Mouse (Mus musculus): ENCODE data around the gene Mrpl48. TPM values are rescaled to one million over a fixed set of nuclear protein-coding genes. Genes with fewer than 3 reads are reported as not detected.
"Not testable (repeated sequence)": the region's sequence is repeated elsewhere in the genome, so short reads cannot be mapped to it uniquely, and the experiment has no call there.

Gene Mrpl48
- polyA plus RNA-seq, 1 experiment from 2014 or later, result 89.2 TPM

DNA sequence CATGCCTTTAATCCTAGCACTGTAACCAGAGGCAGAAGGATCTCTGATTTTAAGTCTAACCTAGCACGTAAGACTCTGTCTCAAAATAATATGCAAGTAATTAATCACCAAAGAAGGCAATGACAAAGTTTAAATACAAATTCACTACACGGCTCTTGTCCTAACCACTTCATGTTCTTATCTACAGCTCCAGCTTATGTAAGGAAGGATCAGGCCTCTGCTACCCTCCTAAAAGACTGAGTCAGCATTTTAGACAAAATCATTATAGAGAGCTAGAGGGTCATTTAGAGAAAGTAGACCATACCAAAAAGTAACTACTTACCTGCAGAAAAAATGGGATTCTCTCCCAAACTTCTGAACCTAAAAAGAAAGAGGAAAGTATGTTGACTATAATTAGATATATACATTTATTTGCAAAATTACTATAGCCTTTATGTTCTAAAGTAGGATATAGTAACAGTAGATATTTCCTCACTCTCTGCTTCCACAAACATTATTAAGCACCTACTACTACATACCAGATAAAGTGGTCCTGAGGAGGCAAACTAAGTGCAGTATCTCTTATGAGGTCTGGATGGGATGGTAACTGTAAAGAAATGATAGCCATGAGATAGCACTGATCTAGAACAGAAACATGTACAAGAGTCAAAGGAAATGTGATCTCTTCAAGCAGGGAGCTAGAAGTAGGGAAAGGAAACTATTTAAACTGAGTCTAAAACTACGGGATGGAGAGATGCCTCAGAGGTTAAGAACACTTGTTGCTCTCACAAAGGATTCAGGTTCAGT, 37.0 kb downstream of the Mrpl48 start:
- 80% methylated on average over 3 of the region's 3 CpGs for WGBS
- no peaks in the 10 kb centered on the region for H3K4me1 ChIP-seq (ENCODE audit: control insufficient read depth, insufficient read depth, low read length)
- no peak overlapping the region for H3K4me3 ChIP-seq (ENCODE audit: low read length)
- H3K9ac ChIP-seq (ENCODE audit: low read depth, low read length), result no peak overlapping the region
- no peaks in the 10 kb centered on the region for H3K9me3 ChIP-seq (ENCODE audit: control insufficient read depth, low read length)
- H3K27me3 ChIP-seq (replicated peaks; ENCODE audit: control insufficient read depth, insufficient read depth, low read length), result no peaks in the 10 kb centered on the region
- H3K27ac ChIP-seq (ENCODE audit: low read length), result no peak overlapping the region
- no peak overlapping the region for H3K4me2 ChIP-seq (ENCODE audit: low read depth, low read length)
- ATAC-seq, result no peak
- no peaks in the 10 kb centered on the region for H3K36me3 ChIP-seq (ENCODE audit: control insufficient read depth, insufficient read depth, low read length)

DNA sequence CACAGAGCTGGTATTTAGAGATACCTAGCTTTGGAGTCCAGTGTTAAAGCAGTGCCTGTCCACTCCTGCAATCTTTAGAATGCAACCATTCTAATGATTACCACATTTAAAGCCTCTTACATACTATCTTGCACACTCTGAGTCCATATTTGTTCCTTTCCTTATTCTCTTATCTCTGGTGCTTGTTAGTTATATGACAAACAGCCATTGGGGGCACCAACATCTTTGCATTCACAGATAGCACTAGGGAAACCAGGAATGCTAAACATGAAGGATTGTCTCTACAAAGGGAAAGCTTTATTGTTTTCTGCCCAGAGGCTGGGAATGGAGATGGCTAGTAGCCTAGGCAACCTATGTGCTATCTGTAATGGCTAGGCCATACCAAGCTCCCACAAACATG, 38.2 kb downstream of the Mrpl48 start:
- H3K36me3 ChIP-seq (ENCODE audit: control insufficient read depth, insufficient read depth, low read length), result no peaks in the 10 kb centered on the region
- no peak for ATAC-seq
- H3K9me3 ChIP-seq (ENCODE audit: control insufficient read depth, low read length), result no peaks in the 10 kb centered on the region
- H3K27ac ChIP-seq (ENCODE audit: low read length), result no peak overlapping the region
- H3K9ac ChIP-seq (ENCODE audit: low read depth, low read length), result no peak overlapping the region
- no peak overlapping the region for H3K4me2 ChIP-seq (ENCODE audit: low read depth, low read length)
- no peak overlapping the region for H3K4me3 ChIP-seq (ENCODE audit: low read length)
- no peaks in the 10 kb centered on the region for H3K4me1 ChIP-seq (ENCODE audit: control insufficient read depth, insufficient read depth, low read length)
- no peaks in the 10 kb centered on the region for H3K27me3 ChIP-seq (replicated peaks; ENCODE audit: control insufficient read depth, insufficient read depth, low read length)

DNA sequence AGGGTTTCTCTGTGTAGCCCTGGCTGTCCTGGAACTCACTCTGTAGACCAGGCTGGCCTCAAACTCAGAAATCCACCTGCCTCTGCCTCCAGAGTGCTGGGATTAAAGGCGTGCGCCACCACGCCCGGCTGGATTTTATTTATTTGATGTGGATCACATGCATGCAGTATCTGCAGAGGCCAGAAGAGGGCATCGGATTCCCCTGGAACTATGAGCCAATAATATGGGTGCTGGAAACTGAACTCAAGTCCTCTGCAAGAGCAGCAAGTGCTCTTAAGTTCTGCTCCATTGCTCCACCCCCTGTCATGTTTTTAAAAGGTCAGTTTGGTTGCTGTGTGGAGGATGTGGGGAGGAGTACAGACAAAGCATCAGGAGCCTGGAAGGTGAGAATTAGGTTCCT, 40.9 kb downstream of the Mrpl48 start:
- not testable (repeated sequence) for H3K4me3 ChIP-seq (ENCODE audit: low read length); H3K9ac ChIP-seq (ENCODE audit: low read depth, low read length); H3K9me3 ChIP-seq (ENCODE audit: control insufficient read depth, low read length); ATAC-seq; H3K4me2 ChIP-seq (ENCODE audit: low read depth, low read length); H3K27ac ChIP-seq (ENCODE audit: low read length); H3K4me1 ChIP-seq (ENCODE audit: control insufficient read depth, insufficient read depth, low read length); H3K36me3 ChIP-seq (ENCODE audit: control insufficient read depth, insufficient read depth, low read length); H3K27me3 ChIP-seq (replicated peaks; ENCODE audit: control insufficient read depth, insufficient read depth, low read length)
- 77% methylated on average over 5 of the region's 5 CpGs for WGBS

DNA sequence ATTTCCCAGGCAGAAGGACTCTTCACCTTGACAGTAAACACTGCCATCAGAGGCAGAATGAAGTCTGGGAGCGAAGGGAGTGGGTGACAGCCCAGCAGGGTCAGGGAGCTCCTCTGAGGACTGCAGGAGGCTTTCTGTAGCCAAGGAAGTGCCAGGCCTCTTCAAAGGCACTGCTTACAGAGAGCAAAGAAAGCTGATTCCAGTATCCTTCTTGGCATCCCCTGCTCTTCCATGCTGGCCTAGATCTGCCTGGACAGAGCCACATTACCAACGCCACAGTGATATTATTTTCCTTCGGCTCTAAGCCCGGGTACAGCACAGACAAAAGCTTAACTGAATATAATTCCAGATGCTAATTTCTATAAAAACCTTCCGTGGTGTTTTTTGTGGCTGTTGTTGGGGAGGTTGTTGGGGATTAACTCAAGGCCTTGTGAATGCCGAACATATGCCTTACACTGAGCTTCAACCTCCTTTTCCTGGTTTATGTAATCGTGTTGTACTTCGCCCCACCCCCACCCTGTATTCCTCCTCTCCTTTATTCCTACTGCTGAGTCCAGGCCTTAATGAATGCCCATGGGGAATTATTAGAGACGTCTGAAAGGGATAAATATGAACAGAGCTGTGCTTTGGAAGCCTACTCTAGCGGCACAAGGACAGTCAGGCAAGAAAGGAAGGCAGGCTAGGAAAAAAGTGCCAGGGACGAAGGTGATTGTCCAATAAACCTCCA, 46.1 kb downstream of the Mrpl48 start:
- Histone ChIP-seq H3K4me3 (ENCODE audit: low read length) (no peak overlapping the region), H3K4me2 (ENCODE audit: low read depth, low read length) (no peak overlapping the region), H3K9ac (ENCODE audit: low read depth, low read length) (no peak overlapping the region), H3K27me3 (replicated peaks; ENCODE audit: control insufficient read depth, insufficient read depth, low read length) (no peaks in the 10 kb centered on the region), H3K4me1 (ENCODE audit: control insufficient read depth, insufficient read depth, low read length) (0 out of 2 replicates have a peak, but pooled peaks cover 2% of the 10 kb centered on the region), H3K27ac (ENCODE audit: low read length) (no peak overlapping the region), H3K9me3 (ENCODE audit: control insufficient read depth, low read length) (no peaks in the 10 kb centered on the region), H3K36me3 (ENCODE audit: control insufficient read depth, insufficient read depth, low read length) (no peaks in the 10 kb centered on the region; the same call in 1 of the 2 replicates)
- 74% methylated on average over 11 of the region's 11 CpGs for WGBS
- 0 out of 2 replicates have a peak, but pooled peaks have one; percentile 44 for ATAC-seq

- Histone ChIP-seq H3K36me3 (ENCODE audit: control insufficient read depth, insufficient read depth, low read length) (no peaks in the 10 kb centered on the region; the same call in 1 of the 2 replicates), H3K27me3 (replicated peaks; ENCODE audit: control insufficient read depth, insufficient read depth, low read length) (no peaks in the 10 kb centered on the region), H3K4me3 (ENCODE audit: low read length) (no peak overlapping the region), H3K4me1 (ENCODE audit: control insufficient read depth, insufficient read depth, low read length) (peaks cover 15% of the 10 kb centered on the region), H3K4me2 (ENCODE audit: low read depth, low read length) (no peak overlapping the region), H3K27ac (ENCODE audit: low read length) (no peak overlapping the region), H3K9ac (ENCODE audit: low read depth, low read length) (no peak overlapping the region), H3K9me3 (ENCODE audit: control insufficient read depth, low read length) (no peaks in the 10 kb centered on the region)
- ATAC-seq, result no peak
- WGBS, result 66% methylated on average over 4 of the region's 4 CpGs
Measured at GRCm38 (mm10) chr7:100559331-100559730, 48.8 kb downstream of the Mrpl48 start.

DNA sequence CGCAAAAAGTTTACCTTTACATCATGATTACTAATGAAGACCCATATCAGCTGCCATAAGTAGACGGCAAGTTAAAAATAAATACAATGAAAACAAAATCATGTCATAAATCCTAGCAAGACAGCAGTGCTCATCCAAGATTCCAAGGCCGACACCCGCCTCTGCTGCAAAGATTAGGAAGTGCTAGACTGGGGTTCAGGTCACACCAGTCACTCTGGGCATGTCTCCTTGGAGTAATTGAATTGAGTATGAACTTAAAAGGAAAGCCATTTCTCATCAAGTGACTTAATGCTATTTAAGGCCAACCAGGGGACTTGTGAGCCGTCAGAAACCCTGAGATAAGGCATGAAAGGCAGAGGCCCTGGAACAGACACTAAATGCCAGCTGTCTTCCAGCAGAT, 50.9 kb downstream of the Mrpl48 start:
- Histone ChIP-seq H3K27me3 (replicated peaks; ENCODE audit: control insufficient read depth, insufficient read depth, low read length) (no peaks in the 10 kb centered on the region), H3K4me1 (ENCODE audit: control insufficient read depth, insufficient read depth, low read length) (peaks cover 15% of the 10 kb centered on the region), H3K36me3 (ENCODE audit: control insufficient read depth, insufficient read depth, low read length) (no peaks in the 10 kb centered on the region), H3K4me2 (ENCODE audit: low read depth, low read length) (no peak overlapping the region), H3K4me3 (ENCODE audit: low read length) (no peak overlapping the region), H3K9ac (ENCODE audit: low read depth, low read length) (no peak overlapping the region), H3K9me3 (ENCODE audit: control insufficient read depth, low read length) (no peaks in the 10 kb centered on the region), H3K27ac (ENCODE audit: low read length) (no peak overlapping the region)
- WGBS, result 65% methylated on average over 5 of the region's 5 CpGs
- no peak for ATAC-seq

DNA sequence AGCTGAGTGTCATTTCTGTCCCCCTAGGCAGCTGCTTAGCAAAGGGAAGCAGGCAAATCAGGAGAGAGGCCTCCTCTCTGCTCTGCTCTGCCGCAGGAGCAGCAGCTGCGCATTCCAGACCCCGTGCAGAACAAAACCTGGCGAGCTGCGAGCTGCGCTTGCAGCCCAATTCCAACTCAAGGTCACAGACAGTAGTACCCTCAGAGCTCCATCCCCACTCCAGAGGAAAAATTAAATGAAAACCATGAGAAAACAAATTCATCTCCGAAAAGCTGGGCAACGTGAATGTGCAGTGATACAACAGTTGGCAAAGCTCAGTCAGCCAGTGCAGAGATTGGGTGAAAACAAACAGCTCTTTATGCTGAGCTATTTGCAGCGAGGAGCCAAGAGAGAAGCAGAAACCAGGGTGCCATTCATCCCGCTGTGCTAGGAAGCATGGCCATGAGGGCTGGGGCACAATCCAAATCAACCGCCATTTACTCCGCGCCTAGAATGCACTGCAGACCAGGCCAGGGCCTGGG, 52.6 kb downstream of the Mrpl48 start:
- Histone ChIP-seq H3K9me3 (ENCODE audit: control insufficient read depth, low read length) (no peaks in the 10 kb centered on the region), H3K4me3 (ENCODE audit: low read length) (peak overlapping the region; percentile 6; the same call in 1 of the 2 replicates), H3K27me3 (replicated peaks; ENCODE audit: control insufficient read depth, insufficient read depth, low read length) (no peaks in the 10 kb centered on the region), H3K4me2 (ENCODE audit: low read depth, low read length) (peak overlapping the region; percentile 17), H3K9ac (ENCODE audit: low read depth, low read length) (peak overlapping the region; percentile 49; the same call in 1 of the 2 replicates), H3K4me1 (ENCODE audit: control insufficient read depth, insufficient read depth, low read length) (peaks cover 14% of the 10 kb centered on the region), H3K36me3 (ENCODE audit: control insufficient read depth, insufficient read depth, low read length) (no peaks in the 10 kb centered on the region), H3K27ac (ENCODE audit: low read length) (peak overlapping the region; percentile 93)
- WGBS, result 35% methylated on average over 13 of the region's 13 CpGs
- ATAC-seq, result peak; percentile 74

DNA sequence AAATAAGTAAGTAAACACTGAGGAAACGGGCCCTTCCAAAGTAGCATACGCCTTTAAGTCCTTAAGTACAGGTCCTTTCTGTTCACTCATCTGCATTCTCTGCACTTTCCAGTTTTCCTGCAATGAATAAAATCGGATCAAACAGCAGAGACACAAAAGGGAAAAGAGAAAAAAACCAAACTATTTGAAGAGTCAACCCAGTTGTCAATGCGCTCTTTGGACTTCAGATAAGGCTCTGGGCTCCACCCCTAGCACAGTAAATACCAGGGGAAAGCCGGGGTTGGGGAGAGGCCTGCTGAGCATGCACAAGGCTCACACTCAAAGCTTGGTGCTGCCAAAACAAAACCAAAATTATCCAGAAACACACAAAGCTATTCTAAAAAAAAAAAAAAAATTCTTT, 53.2 kb downstream of the Mrpl48 start:
- 48% methylated on average over 5 of the region's 5 CpGs for WGBS
- peaks cover 14% of the 10 kb centered on the region for H3K4me1 ChIP-seq (ENCODE audit: control insufficient read depth, insufficient read depth, low read length)
- peak overlapping the region; percentile 93 for H3K27ac ChIP-seq (ENCODE audit: low read length)
- no peaks in the 10 kb centered on the region for H3K27me3 ChIP-seq (replicated peaks; ENCODE audit: control insufficient read depth, insufficient read depth, low read length)
- H3K4me3 ChIP-seq (ENCODE audit: low read length), result peak overlapping the region; percentile 4; the same call in 1 of the 2 replicates
- no peak overlapping the region; the same call in 1 of the 2 replicates for H3K4me2 ChIP-seq (ENCODE audit: low read depth, low read length)
- no peaks in the 10 kb centered on the region for H3K36me3 ChIP-seq (ENCODE audit: control insufficient read depth, insufficient read depth, low read length)
- ATAC-seq, result peak; percentile 84
- peak overlapping the region; percentile 49; the same call in 1 of the 2 replicates for H3K9ac ChIP-seq (ENCODE audit: low read depth, low read length)
- no peaks in the 10 kb centered on the region for H3K9me3 ChIP-seq (ENCODE audit: control insufficient read depth, low read length)

DNA sequence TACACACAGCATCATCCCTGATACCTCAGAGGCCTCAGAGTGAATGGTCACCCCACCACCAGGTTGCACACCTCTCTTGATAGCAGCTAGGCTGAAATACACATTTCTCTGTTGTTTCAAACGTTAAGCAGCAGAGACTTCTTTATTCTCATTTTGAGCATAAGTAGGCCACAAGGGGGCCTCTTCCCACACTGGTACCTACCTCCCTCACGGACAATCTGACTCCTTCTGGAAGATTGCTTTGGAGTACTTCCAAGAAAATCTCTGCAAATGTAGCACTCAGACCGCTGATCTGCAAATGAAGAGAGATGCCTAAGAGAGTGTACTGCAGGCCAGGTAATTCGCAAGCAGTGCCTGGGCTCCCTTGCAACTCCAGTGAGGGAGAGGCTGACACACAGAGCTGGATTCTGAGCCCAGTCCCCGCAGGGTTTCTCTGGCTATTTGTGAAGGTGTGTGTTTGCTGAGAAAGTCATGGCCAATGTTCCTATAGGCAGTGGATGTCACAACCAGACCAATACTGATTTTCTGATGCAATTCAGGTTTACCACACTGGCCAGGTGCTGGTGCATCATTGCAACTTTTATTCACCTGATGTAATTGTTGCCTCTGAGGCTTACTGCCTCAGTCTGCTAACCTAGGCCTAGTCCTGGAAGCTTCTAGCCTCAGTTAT, 57.6 kb downstream of the Mrpl48 start:
- Histone ChIP-seq H3K9me3 (ENCODE audit: control insufficient read depth, low read length) (no peaks in the 10 kb centered on the region), H3K27ac (ENCODE audit: low read length) (no peak overlapping the region), H3K4me1 (ENCODE audit: control insufficient read depth, insufficient read depth, low read length) (peaks cover 10% of the 10 kb centered on the region), H3K4me2 (ENCODE audit: low read depth, low read length) (no peak overlapping the region), H3K27me3 (replicated peaks; ENCODE audit: control insufficient read depth, insufficient read depth, low read length) (no peaks in the 10 kb centered on the region), H3K4me3 (ENCODE audit: low read length) (no peak overlapping the region), H3K9ac (ENCODE audit: low read depth, low read length) (no peak overlapping the region), H3K36me3 (ENCODE audit: control insufficient read depth, insufficient read depth, low read length) (peaks cover 3% of the 10 kb centered on the region; the same call in 1 of the 2 replicates)
- WGBS, result 58% methylated on average over 5 of the region's 5 CpGs
- no peak for ATAC-seq
